Mouse (Mus musculus) brain, embryonic 14.5 days (tissue): ENCODE data around the gene Cnksr3. TPM values are rescaled to one million over a fixed set of nuclear protein-coding genes. Genes with fewer than 3 reads are reported as not detected.

Experiments
- DNase-seq: peaks from one replicate; pipeline ENCODE4 v3.0.0-alpha.2; 2011; ENCODE audit warnings: low read depth
- CTCF ChIP-seq: fragments of 200-500 bp; IDR thresholded peaks from 2 replicates; pipeline ENCODE4 v1.5.1; 2012; ENCODE audit warnings: inconsistent platforms, mild to moderate bottlenecking, moderate library complexity, borderline replicate concordance; ENCODE audit not compliant: insufficient read depth, insufficient read length; ENCODE audit errors: extremely low read depth
- POLR2A ChIP-seq: fragments of 200-500 bp; IDR thresholded peaks from 2 replicates; pipeline ENCODE4 v1.6.1; 2012; ENCODE audit warnings: mild to moderate bottlenecking, inconsistent platforms, borderline replicate concordance; ENCODE audit not compliant: poor library complexity, insufficient read depth, insufficient read length, severe bottlenecking; ENCODE audit errors: extremely low read depth
- polyA plus RNA-seq: library from polyadenylated mRNA; depleted of rRNA; stranded (reverse); fragments of >200 nt; gene quantifications from 2 replicates; pipeline ENCODE4 v1.2.3, GENCODE M21; 2012

Cnksr3 gene
- polyA plus RNA-seq, 1 experiment = 3.9 TPM

GRCm38 (mm10) chr10:7187881-7188280 lies 24.2 kb downstream of the Cnksr3 start:
- TF ChIP-seq POLR2A (no peak), CTCF (no peak)
- peak; percentile 13 for DNase-seq

DNA sequence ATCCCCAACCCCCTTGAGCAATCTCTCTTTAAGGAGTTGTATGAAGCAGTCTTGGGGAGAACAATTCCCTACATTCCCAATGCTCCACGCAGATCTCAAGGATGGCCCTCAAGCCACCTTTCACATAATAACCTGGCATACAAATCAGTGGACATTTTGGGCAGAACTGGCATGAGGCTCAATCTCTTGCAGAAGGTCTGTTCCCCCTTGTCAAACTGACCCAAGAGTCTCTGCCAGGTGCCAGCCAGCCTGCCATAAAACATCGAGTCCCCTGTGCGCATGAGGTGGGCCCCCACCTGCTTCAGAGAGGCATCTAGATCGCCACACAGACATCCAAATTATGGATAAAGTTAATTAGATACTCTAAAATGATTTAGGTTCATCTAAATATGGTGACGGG lies 25.0 kb downstream of the Cnksr3 start:
- TF ChIP-seq CTCF (no peak), POLR2A (no peak)
- no peak for DNase-seq

GRCm38 (mm10) chr10:7186018-7186417 lies 26.0 kb downstream of the Cnksr3 start:
- DNase-seq = no peak
- TF ChIP-seq CTCF = no peak
- no peak for TF ChIP-seq POLR2A

DNA sequence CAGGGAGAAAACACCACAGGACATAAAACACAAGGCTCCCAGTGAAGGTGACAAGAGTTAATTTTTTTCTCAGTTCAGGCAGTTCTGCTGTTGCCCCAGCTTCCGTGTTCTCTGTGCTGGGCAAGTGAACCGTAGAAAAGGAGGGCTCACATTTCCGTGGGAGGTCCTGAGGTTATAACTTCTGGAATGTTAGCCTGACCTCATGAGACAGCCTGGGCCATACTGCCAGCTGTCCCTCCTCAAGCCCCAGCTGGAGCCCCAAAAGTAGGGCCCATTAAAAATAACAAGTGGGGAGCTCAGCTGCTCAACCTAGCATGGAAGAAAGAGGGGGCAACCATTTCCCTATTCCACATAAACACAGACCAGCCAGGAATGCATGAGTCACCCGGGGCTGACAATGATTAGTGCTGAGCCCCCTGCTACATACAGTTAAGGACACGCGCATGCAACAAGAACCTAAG lies 28.8 kb downstream of the Cnksr3 start:
- DNase-seq = peak; percentile 25
- TF ChIP-seq CTCF (no peak), POLR2A (no peak)

DNA sequence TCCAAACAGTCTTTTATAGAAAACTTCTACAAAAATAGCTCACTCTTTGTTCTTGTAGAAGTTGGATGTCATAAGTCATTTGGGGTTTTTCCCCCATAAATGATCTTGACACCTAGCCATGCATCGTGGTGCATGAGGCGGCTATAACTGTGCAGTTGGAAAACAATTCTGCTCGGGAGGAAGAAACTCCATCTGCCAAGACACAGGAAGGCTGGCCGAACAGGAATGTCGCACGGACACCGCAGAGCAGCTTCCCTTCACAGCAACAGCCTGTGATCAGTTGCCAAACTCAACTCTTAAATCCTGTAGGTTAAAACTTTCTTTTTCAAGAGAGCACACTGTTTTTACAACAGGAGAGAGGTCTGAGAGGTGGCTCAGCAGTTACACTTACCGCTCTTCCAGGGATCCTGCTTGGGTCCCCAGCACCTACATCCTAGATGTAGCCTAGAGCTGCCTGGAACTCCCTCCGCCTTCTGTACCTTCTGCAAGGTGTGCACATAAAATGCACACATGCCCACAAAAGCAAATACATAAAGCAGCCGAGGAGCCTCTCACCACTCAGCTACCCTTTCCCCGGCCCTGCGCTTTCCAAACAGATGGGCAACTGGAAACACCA lies 29.4 kb downstream of the Cnksr3 start:
- TF ChIP-seq POLR2A (no peak), CTCF (no peak)
- DNase-seq = peak; percentile 24

- no peak for DNase-seq
- TF ChIP-seq CTCF = no peak
- TF ChIP-seq POLR2A = no peak
Observed at GRCm38 (mm10) chr10:7180296-7180695, 31.7 kb downstream of the Cnksr3 start.

- DNase-seq = no peak
- TF ChIP-seq CTCF = no peak
Observed at GRCm38 (mm10) chr10:7178571-7178970, 33.5 kb downstream of the Cnksr3 start.

DNA sequence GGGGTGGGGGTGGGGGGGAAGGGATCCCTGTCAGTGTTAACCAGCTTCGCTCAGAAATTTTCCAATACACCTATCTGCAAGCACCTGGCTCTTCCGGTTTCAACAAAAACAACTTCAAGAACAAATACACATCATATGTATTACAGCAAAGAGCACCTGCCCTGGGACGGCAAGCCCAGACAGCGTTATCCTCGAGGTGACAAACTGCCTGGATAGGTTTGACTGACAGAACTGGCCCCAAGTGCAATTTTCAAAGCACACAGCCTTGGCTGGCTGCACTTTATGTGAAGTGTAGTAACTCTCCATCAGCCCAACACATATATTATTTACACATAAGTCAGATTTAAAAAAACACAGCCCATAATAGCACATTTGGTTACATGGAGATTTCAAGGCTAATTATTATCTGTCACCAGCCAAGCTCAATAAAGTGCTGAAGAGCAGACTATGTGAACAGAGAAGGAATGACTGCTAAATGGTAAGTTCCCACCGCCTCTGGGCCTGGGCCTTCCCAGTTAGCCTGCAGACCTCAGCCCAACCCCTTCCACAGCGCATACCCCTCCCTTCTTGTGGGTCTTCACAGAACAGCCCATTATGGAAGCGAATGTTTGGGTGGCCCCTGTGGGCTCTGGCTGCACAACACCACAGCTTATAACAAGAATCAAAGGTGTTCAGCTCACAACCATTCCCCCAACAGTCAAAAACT lies 35.7 kb downstream of the Cnksr3 start:
- no peak for TF ChIP-seq POLR2A
- no peak for TF ChIP-seq CTCF
- no peak for DNase-seq

DNA sequence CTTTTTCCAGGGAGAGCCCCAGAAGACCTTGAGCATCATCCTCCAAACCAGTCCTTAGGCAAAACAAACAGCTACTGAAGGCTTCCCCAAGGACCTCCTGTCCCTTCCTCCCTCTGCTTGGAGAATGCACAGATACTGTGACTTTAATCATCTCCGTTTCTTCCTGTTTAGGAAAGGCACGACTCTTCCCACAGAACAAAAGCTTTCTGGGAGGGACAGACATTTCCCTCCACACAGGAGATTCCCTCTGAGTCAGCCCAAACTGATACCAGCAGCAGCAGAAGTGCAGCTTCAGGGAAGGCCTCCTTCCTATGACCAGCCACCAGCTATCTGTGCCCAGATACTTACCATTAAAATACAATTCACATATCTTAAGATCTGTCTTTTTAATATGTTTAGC lies 37.6 kb downstream of the Cnksr3 start:
- no peak for TF ChIP-seq CTCF
- no peak for TF ChIP-seq POLR2A
- DNase-seq = no peak

DNA sequence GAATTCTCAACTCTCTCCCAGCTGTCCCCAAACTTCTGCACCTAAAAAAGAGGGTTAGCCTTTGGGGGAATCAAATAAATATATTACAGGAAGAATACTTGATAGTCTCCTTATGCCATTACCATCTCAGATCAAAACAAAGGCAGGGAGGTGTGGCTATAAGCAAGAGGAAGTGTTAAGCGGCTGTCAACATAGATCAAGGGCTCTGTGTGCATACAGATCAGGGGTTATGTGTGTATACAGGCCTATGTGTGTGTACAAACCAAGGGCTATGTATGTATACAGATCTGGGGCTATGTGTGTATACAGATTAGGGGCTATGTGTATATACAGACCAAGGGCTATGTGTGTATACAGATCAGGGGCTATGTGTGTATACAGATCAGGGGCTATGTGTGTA lies 38.9 kb downstream of the Cnksr3 start:
- no peak for DNase-seq
- TF ChIP-seq CTCF (no peak), POLR2A (no peak)

GRCm38 (mm10) chr10:7170434-7170833 lies 41.6 kb downstream of the Cnksr3 start:
- no peak for DNase-seq

GRCm38 (mm10) chr10:7163031-7163430 lies 49.0 kb downstream of the Cnksr3 start:
- TF ChIP-seq CTCF (no peak), POLR2A (no peak)
- peak; percentile 74 for DNase-seq

More at GRCm38 (mm10) chr10:7170434-7170833, 41.6 kb downstream of the Cnksr3 start:
- TF ChIP-seq CTCF = no peak
- TF ChIP-seq POLR2A = no peak

GRCm38 (mm10) chr10:7159061-7159511 lies 53.0 kb downstream of the Cnksr3 start:
- no peak for TF ChIP-seq POLR2A
- TF ChIP-seq CTCF = no peak
- DNase-seq = peak; percentile 92
